Mouse (Mus musculus) frontal cortex, adult (tissue): ENCODE data around the gene Cbx6.

ENCODE experiments used
- ATAC-seq: cut with Nextera tagmentation; 2 replicates; pipeline ENCODE4 v1.9.2; 2017; ENCODE audit warnings: mild to moderate bottlenecking, moderate library complexity, mixed read lengths; ENCODE audit not compliant: low TSS enrichment

Gene Cbx6

GRCm38 (mm10) chr15:79834130-79834880, at the start of gene Cbx6, which contains the start of gene Npcd:
Gene Cbx6 (minus strand): TSS chr15:79834688.
Gene Npcd (minus strand): TSS chr15:79834237.
- ATAC-seq, result peak; percentile 66

- peak; percentile 84 for ATAC-seq
These were observed 48.9 kb upstream of the Cbx6 start for GRCm38 (mm10) chr15:79883352-79883822.

- ATAC-seq, result peak; percentile 79
These were observed 48.3 kb upstream of the Cbx6 start for GRCm38 (mm10) chr15:79882623-79883267.

DNA sequence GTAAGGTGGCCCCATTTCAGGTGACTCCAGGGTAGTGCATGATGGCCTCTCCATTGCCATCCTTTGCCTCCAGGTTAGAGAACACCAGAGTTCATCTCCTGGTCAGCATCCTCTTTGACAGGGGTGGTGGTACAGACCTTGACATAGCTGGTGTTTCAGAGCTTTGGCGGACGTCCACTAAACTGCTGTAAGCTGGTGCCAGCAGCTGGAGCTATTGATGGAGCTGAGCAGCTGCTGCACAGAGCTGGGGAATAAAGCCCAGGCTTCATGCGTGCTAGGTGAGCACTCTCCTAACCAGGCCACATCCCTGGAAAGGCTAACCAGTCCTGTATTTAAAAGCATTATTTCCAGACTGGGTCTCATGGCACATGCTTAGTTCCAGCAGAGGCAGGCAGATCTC, 46.0 kb upstream of the Cbx6 start:
- ATAC-seq, result no peak

- peak; percentile 38; the same call in 1 of the 2 replicates for ATAC-seq
These were observed 44.8 kb upstream of the Cbx6 start for GRCm38 (mm10) chr15:79879319-79879718.

DNA sequence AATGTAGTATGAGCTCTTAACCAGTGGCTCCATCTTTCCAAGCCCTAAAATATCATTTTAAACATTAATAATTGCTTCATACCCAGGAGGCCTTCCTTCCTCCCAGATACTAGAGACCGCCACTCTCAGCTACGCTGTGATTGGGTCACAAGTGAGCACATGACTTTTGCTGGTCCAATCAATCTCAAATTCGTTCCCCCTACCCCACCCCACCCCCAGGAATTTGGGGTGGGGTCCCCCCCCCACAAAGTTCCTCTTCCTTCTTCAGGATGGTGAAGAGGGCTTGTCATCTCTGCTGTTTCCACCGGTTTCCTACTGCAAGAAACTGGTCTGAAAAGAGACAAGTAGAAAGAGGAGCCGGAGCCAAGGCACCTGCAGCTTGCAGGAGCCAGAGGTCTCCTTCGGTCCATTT, 44.2 kb upstream of the Cbx6 start:
- ATAC-seq, result no peak

- ATAC-seq, result no peak
These were observed 40.9 kb upstream of the Cbx6 start for GRCm38 (mm10) chr15:79875261-79875995.

- ATAC-seq, result no peak
These were observed 39.5 kb upstream of the Cbx6 start for GRCm38 (mm10) chr15:79873995-79874394.

DNA sequence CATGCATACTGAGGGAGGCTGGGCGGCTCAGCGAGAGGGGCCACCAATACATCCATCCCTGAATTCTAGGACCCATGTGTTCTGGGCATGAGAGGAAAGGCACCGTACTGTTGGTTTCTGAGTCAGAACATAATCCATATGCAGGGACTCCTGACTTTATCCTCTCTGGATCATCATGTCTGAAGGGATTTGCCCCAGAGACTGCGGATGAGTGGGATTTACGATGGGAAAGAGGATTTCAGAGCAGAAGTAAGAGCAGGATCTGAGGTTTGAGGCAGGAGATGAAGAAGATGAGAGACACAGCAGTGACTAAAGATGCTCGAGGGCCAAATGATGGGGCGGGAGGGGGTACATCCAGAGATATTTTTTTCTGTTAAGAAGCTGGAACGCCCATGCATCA, 39.1 kb upstream of the Cbx6 start:
- ATAC-seq, result no peak

- ATAC-seq, result no peak
These were observed 32.9 kb upstream of the Cbx6 start for GRCm38 (mm10) chr15:79867260-79868002.

DNA sequence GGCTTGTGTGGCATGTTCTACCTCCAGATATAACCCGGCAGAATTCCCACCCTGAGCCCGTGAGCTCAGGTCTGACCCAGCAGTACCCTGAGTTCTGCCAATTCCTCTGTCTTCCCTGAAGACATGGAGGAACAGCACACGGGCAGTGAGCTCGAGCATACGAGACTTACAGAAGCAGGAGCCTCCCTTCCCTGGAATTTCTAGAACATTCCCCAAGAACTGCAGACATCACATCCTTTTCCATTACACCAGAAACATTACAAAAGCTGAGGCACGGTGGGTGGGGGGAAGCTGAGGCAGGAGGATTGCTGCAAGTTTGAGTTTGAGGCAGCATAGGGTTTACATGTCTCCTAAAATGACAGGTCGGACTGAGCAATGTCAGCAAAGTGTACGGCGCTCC, 25.3 kb upstream of the Cbx6 start:
- no peak for ATAC-seq

DNA sequence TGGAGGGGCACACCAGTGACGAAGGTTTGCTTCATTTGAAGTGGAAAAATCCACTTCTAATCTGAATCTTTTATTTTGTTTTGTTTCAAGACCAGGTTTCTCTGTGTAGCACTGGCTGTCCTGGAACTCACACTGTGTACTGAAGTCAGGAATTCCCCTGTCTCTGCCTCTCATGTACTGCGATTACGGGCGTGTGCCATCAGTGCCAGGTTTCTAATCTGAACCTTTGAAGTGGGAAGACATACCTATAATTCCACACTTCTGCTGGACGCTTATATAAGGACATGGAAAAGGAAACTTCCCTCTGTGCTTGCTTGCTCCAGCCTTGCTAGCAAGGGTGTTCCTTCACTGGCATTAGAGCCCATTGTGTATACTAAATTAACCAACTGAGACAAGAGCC, 24.5 kb upstream of the Cbx6 start:
- no peak for ATAC-seq

DNA sequence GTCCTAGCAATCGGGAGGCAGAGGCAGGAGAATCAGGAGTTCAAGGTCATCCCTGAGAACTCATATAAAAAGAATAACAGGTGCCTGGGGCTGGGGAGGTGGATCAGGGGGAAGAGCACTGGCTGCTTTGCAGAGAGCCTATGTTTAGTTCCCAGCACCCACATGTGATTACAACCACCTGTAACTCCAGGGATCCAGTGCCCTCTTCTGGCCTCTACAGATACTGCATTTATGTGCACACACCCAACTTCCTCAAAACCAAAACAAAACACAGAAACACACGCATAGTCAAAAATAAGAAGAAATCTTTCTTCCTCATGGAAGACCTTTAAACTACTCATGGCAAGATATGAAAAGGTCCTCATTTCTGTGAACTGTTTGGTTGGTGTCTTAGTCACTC, 15.7 kb upstream of the Cbx6 start:
- no peak for ATAC-seq

DNA sequence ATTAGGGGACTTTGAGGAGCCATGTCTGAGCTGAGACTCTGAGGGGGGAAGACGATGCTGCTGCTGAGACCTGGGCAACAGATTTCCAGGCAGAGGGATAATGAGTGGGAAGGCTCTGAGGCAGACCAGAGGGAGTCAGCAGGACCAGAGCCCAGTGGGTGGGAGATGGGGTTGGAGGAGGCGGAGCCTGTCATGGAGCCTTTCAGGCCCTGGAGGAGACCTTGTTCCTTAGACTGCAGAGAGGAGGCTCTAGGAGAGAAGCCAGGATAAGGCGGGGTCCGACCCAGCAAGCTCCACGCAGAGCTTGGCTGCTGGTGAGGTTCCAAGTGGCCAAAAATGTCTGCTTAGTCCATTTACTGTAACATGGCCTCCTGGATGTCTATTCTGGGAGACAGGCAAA, 12.6 kb upstream of the Cbx6 start:
- peak; percentile 67; the same call in 1 of the 2 replicates for ATAC-seq

DNA sequence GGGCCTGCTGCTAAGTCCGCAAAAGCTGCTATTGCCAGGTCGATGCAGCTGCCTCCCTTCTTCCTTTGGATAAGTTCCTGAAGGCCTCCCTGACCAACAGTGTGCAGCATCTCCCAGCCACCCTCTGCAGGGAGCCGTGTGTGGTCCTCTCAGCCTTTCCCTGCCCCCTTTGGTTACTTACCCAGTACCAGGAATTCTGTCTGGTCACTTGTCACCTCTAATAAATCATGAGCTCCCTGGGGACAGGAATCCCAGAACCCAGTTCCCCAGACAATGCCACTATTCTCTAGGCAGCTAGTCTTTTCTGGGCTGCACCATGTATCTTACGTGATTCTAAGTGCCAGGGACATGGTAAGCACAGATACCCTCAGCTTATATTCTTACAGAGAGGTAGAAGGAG, 11.5 kb upstream of the Cbx6 start:
- ATAC-seq, result no peak

GRCm38 (mm10) chr15:79842985-79843384, 8.5 kb upstream of the Cbx6 start:
- no peak for ATAC-seq

DNA sequence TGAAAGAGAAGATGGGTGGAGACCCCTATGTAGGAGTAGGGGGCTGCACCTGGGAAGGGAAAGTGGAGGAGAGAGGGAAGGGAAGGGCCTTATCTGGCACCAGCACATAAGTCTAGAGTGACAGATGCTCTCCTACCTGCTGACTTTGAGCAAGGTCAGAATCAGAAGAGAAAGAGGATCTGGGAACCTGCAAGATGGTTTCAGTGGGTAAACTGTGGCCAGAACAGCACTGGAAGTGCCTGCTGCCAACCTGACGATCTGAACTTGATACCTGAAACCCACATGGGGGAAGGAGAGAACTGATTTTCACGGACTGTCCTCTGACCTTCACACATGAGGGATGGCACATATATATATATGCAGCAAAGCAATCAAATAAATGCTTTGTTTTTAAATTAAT, 5.8 kb upstream of the Cbx6 start:
- no peak for ATAC-seq

DNA sequence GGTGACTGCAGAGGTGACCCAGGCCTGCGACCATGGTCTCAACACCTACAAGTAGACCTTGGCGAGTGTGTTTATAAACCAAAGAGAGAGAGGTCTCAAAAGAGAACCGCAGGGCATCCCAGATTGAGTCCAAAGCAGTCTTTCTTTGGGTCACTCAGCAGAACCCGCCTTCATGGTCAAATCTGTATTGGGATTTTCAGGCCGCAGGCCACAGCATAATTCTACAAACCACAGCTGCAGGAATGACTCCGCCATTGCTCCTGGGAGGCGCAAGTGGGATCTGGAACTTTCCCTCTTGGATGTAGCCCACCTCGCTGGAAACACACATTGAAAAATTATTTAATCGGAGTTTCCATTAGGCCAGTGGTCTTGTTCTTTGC, 383 bp upstream of the Cbx6 start:
- no peak for ATAC-seq

DNA sequence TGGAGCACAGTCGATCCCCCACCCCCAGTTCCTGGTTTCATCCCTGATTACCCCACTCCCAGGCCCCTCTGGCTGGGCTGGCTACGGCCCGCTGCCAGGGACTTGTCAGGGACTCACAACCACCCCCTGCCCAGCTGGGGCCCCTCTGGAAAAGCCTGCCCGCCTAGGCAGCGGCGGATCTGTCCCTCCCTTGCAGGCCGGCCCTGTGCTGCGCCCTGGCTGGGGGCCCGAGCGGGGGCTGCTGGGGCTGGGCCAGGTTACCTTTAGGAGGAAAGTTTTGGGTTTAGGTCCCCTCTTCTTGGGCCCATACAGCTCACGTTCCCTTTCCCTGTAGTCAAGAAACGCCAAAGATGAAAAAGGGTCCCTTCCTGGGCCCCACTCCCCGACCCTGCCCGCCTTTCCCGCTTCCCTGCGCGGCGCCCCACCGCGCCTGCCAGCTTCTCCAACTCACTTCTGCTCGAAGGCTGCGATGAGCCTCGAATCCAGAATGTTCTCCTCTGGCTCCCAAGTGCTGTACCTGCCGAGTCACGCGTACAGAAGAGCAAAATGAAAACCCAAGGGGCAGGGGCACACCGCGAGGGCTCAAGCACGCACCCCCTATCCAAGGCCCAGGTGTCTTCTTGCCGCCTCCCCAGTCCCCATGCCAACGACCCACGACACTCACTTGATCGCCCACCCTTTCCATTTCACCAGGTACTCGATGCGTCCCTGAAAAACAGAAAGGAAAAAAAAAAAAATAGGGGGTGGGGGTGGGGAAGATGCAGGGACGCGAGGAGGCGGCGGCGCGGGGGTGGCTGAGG, 1.0 kb downstream of the Cbx6 start:
- ATAC-seq, result no peak

DNA sequence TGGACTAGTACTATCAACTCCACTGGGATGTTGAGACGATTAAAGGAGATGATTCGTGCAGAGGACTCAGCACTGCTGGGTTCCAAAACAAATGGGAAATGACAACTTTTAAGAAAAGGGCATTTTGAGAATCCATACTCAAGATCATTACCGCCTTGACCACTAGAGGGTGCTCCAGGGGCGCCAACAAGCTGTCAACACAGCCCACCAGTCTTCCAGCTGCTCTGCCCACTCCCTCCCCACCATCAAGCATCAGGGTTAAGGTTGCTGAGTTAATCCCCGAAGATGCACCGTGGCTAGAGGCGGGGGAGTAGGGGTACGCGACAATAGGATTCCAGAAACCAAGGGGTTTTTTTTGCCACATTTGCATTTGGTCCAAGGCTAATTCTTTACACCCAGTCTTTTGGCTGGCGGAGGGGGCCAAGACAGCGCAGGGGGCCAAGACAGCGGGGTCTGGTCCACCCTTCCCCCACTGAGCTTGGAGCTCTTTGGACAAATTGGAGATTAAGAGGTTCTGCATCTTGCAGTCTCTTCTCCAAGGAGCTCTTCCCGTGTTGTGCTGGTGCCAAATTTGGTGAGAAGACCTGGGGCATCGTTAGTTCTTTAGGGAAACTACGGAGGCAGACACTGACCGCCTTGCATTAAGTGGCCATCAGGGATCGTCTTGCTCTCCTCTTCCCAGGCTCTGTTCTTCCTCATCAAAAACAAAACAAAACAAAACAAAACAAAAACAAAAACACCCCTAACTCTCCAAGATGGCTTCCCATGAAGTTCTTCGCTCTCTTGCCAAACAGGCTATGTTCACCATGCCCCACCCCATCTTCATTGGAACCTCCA, 2.2 kb downstream of the Cbx6 start:
- ATAC-seq, result no peak
